Mouse (Mus musculus): ENCODE measurements around the gene Cxcl9.
A peak's percentile ranks its signal among the peaks of the same experiment; 100 is the strongest.

Cxcl9 gene

DNA sequence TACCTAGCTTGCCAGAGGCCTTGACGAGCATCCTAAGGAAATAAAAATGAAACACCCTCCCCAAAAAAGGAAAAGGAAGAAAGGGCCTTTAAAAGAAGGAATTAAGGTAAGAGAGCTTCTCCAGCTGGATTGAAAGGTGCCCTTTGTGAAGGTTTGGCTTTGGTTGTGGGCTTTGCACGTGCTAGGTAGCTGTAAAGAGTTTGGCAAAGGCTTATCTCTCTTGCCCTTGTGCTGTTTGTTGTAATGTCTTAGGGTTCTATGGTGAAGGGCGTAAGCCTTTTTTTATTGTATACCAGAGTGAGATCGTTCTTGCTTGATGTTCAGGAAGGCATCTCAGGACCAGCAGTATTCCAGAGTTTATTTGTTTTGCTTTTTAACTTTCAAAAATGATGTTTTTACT is 12.7 kb upstream of the Cxcl9 start:
- no peak for DNase-seq (ENCODE audit: low spot score)

DNA sequence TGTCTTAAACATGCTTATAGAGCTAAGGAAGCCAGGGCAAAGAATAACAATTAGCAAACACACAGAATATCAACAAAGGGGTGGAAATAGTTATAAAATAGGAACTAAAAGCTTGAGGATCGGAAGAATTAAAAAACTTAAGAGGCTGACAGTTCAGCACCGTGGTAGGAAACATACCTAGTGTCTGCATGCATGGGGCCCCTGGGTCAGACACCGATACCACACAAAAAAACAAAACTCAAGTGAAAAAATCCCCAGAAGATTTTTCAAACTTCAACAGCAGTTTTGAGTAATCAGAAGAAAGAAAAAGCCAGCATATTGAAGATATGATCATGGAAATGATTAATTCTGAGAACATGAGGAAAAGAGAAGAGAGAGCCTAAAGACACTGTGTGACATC is 8.9 kb upstream of the Cxcl9 start:
- no peak for DNase-seq (ENCODE audit: low spot score)

DNA sequence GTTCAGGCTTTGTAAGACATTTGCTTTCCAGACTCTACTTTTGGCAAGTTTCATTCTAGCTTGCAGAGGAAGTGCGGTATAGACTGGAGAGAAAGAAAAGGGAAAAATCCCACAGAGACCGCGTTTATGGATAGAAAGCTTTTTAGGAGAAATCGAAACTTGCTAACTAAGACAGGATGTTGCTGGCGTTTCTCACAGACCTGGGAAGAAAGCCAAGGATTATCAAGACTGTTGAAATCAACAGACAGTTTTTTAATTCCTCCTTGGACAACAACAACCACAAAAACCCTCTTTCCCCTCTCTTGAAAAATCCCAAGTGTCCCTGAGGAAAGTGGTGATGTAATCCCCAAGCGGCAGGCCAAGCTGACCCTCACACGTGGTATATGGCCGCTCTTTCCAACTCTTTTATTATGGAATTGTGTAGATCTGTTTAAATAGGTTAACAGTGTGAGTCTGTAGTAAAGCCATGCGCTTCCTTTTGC is 4.5 kb upstream of the Cxcl9 start:
- peak; percentile 50 for DNase-seq (ENCODE audit: low spot score)

DNA sequence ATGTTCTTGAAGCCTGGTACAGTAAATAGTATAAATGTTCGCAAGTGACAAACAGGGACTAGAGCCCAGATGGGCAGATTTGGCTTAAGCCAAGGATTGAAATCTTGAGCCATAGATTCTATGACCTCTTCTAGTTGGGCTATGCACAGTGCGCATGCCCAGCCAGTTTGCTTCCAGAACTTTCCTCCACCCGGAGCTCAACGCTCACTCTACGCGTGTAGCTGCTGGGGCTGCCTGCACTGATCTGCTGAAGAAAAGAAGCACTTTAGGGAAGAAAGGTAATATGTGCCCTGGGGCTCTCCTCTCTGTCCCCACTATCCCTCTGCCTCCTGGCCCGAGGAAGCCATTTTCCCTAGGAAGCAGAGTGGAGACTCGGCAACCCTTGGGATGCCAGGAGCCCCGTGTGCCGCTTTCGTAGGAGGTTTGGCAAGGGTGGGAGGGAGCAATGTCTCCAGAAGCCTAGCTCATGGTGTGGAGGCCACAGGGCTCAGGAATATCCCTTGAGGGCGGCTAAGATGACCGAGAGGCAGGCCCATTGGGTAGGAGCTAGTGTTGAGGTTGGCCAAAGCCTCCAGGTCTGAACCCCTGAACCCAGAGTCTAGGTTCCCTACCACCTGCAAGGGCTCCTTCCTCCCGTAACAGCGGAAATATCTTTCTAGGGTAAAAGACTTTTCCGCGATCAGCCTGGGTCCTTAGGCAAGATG is 3.9 kb upstream of the Cxcl9 start, which contains the start of gene Art3:
Gene Art3, plus strand, starts transcription at position 193 of the 704 bp plus-strand sequence.
- no peak for DNase-seq (ENCODE audit: low spot score)

DNA sequence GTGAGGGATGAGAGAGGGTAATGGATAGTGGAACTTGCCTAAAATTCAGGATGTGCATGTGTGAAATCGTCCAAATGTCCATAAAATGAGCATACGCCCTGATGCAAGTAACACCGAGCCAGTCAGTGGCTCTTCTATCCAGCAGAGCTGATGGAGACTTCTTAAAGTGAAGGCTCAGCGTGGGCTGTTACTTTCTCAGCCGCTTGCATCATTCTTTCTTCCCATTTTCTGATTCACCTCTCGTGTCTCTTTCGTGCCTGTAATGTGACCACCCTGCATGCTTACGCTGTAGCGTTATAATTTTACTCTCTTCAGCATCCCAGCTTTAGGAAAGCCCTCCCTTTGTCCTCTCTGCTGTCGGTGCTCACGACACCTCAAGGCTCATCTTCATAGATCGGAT is 3.2 kb upstream of the Cxcl9 start:
- DNase-seq (ENCODE audit: low spot score): no peak

DNA sequence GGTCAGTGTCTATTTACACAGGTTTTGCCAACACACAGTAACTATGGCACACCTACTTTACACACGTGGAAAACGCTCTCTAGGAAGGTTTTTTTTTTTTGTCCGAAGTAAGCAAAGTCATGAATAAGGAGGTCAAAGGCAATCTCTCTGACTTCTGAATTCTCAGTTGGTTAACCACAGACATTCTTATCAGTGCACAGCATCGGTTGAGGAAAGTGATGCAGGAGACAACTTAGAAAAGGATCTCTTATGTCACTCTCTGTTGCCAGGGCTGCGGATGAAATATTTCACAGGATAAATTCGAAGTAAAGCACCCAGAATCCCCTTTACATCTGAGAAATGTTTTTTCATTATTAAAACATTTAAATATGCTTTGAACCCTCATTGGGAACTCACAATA is 512 bp downstream of the Cxcl9 start:
- no peak for DNase-seq (ENCODE audit: low spot score)

DNA sequence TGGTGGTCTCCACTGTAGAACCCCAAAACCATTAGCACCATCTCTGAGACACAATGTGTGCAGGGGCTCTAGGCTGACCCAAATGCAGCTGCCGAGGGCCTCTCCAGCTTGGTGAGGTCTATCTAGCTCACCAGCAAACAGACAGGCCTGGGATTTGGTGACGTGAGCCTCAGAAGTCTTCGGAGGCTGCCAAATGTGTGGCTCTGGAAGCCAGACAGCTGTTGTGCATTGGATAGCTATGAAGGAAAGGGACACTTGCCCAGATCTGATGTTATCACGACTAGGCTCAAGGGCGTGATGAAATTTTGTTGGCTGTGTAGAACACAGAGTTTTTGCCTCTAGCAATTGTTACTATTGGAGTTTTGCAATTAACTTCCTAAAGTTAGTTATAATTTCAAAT is 4.6 kb downstream of the Cxcl9 start:
- peak; percentile 59 for DNase-seq (ENCODE audit: low spot score)

DNA sequence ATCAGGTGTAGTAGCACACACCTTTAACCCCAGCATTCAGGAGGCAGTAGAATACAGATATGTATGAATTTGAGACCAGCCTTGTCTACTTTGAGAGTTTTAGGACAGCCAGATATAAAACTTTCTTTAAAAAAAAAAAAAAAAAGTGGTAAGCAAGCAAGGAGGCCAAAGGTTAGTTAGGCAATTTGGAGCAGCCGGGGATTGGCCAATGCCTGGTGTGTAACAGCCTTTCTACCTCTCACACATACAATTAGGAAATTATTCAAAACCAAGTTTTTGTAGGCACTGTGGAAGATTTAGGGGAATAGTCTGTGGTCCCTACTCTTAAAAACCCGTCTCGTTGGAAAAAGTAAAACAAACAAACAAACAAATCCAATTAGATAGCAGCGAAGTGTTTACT is 5.3 kb downstream of the Cxcl9 start:
- peak; percentile 24 for DNase-seq (ENCODE audit: low spot score)

DNA sequence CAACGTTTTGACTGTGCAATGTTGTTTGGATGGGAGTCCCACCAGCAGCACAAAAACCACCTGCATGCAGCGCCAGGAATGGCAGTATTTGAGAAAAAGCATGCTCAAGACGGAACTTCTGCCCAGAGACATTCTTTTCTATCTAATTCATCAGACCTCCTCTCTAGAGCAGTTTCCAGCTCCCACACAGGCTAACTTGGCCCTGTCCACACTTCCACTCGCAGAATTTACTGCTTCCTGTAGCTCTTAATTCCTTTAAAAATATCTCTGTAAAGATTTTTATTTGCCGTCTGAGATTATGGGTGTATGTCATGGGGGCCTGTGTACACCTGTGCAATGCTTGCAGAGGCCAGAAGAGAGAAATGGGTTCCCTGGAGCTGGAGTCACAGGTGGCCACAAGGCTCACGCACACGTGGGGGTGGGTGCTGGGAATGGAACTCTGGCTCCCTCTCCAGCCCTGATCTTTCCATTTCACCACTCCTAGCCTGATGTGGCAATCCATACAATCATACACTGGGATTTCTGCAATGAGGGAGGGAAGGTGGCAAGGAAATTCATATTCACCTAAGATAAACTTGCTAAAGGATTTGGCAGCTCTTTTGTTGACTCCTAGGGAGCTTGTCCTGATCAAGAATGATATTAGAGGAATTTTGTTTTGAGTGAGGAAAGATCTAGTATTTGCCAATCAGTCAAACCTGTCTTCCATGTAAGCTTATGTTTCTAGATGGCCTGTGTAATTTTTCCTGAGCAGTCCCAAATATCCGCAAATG is 6.1 kb downstream of the Cxcl9 start:
- DNase-seq (ENCODE audit: low spot score): no peak

DNA sequence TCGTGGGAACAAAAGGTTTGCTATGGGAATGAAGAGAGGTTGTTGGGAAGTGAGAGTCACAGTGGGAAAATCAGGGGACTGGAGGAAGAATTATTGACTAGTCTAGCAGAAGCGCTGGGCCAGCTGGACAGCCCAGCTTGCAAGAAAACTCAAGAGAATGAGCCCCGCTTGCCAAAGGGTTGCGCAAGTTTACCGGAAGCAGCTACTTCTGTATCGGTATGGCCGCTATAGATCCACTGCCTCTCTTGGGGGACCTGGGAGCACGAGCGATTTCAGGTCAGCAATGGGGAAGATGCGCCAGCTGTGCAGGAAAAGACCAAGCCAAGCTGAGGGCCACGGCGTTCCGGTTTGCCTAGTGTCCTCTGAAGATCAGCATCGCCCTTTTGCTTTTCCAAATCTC is 9.3 kb downstream of the Cxcl9 start:
- DNase-seq (ENCODE audit: low spot score): no peak

DNA sequence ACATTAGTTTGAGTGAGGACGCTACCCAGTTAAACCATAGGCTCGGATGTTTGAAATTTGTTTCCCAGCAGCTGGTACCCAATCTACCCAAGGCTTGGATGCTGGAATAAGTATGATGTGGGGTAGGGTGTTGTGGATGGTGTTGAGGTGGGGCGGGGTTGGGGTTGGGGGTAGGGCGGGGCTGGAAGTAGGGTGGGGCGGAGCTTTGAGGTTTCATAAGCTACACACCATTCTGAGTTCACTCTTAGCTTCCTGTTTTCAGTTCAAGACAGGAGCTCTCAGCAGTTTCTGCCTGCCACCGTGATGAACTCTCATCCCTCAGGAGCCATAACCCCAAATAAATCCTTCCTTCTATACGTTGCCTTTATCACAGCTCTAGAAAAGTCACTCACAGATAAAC is 9.8 kb downstream of the Cxcl9 start:
- DNase-seq (ENCODE audit: low spot score): no peak

DNA sequence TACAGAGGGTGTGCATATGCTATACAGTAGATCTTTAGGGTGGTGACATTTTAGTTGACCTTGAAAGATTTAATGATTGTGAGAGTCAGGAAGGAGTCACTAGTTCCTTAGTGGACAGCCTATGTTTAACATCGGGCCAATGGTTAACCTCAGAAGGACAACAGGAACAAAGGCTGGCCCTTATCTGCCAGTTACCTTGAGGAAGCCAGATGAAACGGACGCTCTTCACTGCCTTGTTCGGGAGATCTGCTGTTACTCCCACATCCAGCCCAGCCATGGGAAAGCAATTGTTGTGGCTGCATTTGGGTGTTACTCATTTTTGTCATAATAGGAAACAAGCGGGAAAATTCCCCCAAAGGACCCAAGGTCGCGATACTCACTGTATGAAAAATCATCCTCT is 14.1 kb downstream of the Cxcl9 start:
- DNase-seq (ENCODE audit: low spot score): no peak

DNA sequence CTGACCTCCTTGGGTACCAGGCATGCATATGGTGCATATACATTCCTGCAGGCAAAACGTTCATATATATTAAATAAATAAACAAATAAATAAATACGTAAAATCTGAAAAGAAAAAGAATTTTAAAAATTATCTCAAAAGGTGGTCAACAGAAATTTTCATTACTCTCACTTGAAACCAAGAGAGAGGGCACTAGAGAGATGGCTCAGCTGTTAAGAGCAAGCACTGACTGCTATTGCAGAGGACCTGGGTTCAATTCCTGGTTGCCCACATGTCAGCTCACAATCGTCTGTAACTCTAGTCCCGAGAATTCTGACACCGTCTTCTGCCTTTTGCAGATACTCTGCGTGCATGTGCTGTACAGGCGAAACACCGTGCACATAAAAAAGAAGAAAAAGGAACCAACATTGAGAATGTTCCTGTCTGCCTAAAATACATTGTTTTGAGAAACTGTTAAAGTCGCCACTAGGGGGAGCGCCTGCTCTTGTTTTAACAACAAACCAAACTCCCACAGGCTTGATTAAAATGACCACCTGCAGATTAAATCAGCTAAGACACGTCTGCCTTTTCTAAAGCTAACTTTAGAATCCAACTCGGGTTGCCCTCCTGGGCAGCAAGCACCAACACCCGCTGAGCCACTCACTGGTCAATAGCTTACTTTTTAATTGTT is 15.7 kb downstream of the Cxcl9 start:
- peak; percentile 84 for DNase-seq (ENCODE audit: low spot score)

DNA sequence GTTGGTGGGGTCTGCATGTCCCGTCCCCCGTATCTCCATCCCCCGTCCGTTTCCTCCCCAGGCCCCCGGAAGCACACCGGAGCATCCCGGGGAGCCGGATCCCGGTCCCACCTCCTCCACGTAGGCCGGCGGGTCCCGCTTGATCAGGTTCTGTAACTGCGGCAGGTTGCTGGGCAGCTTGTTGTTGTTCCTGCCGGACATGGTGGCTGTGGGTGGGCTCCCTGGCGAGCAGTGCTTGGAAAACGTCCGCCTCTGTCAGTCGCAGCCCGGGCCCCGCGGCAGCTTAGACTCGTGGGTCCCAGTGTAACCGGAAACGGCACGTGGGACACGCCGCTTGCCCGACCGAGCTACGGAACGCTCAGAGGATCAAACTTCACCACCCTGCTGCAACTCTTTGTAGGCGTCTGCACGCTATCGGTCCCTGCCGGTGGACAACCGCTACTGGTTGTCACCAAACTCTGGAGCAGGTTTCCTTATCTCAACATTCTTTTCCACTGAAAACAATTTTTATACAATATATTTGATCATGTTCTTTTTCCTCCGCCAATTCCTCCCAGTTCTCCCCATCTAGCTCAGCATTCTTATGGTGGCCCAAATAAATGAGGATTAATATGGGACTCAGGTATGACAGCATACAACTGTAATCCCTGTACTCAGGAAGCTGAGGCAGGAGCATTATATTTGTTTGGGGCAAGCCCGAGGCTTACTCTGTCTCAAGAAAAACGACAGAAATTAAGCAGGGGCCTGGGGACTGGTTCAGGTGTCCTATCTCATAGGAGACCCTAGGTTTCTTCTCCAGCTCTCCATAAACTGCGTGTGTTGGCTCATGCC is 18.0 kb downstream of the Cxcl9 start, which contains the start of gene Sdad1:
Gene Sdad1, minus strand, starts transcription at position 799 of the 831 bp plus-strand sequence.
- peak; percentile 94 for DNase-seq (ENCODE audit: low spot score)

DNA sequence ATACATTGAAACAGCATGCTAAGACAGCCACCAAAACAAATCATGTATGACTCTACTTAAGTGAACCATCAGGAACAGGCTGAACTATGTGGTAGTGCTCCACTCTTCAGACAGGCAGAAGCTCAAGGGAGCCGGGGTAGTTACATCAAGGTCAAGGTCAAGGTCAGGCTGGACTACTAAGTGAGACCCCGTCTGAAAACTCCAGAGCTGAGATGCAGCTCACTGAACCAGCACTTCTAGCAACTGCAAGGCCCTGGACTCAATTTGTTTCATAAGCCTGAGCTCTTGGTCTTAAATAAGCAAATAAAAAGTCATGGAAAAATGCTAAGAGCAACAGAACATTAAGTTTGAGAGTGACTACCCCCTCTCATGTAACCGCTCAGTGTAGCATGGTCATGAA is 23.6 kb downstream of the Cxcl9 start:
- no peak for DNase-seq (ENCODE audit: low spot score)

DNA sequence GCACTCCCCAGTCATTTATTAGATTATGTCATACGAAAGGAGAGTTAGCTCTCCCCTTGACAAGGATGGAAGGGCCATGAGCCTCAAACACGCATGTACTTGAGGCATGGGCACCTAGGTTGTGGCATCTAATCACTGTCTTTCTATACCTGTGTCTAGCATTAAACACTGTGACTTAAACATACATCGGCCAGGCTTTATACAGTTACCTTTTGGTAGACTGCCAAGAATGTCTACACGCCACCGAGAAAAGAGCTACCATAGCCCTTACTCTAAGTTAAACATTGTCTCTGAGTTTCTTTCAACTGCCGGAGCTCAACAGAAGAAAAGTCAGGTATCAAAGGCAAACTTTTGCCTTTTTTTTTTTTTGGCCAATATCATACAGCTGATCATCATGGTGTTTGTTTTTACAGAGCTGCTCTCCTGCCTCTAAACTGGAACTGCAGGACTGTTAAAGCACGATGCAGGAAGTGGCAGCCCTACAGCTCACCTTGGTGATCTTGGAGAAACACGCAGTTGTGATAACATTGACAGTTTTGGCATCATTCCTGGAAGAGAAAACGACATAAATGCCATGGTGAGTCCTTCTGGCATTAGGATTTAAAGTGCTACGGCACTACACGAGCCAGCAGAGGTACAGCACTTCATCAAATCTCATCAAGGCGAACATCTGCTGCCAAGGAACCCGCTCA is 25.6 kb downstream of the Cxcl9 start:
- DNase-seq (ENCODE audit: low spot score): no peak

DNA sequence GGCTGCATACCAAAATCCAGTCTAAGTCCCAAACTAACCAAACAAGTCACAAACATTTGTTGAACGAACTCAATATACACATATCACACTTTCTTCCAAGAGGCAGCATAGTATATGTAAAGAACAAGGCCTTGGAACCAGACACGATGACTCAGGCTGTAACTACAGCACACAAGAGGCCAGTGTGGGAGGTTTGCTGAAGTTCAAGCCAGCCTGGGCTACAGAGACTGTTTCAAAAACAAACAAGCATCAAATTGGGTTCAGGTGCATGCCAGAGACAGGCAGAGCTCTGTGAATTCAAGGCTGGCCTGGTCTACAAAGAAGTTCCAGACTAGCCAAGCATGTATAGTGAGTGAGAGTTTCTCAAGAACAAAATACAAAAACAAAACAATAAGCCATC is 33.4 kb downstream of the Cxcl9 start:
- no peak for DNase-seq (ENCODE audit: low spot score)

DNA sequence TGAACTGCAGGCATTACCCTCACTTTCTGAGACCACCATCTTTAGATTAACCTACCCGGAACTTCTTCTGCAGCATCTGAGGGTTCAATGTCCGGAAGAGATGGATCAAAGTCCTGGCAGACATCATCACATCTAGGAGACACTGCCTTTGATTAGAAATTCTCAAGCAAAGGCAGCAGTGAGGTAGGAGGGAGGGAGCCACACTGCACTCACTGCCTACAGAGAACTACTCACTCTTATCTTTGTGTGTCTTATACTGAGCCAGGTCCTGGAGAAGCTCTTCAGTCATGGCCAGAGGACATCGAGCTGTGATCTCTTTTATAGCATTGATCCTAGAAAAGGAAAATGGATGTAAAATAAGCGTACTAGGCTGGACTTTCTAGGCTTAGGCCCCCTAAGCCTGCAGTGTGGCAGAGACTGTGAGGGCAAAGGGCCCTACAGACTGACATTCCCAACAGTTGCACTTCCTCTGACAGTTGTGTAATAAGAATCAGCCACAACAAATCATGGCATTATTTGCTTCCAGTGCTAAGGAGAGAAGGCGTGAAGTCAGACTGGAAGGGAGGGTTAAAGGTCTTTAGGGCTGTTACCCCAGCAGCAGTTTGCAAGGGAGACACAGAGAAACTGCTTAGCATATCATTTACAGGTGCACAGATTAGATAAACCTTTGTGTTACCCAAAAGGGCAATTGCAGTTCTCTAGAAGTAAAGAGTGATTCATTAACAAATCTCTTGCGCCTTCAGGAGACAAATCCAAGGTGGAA is 36.0 kb downstream of the Cxcl9 start:
- no peak for DNase-seq (ENCODE audit: low spot score)

DNA sequence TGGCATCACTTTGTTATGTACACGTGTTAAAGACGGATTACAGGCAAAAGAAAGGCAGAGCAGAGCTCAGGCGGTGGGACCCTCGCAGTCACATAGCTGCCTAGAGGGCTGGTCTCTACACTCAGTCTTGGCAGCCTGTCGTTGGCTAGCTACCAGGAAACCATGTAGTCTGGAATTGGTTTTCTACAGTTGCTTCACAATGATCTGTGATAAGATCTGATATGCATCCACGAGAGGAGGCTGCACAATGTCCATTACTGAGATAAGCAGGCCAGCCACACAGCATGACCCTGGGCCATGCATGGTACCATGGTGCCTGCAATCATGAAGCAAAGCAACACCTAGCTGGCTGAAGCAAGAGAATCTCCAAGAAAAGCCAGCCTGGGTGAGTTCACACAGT is 40.0 kb downstream of the Cxcl9 start:
- no peak for DNase-seq (ENCODE audit: low spot score)

DNA sequence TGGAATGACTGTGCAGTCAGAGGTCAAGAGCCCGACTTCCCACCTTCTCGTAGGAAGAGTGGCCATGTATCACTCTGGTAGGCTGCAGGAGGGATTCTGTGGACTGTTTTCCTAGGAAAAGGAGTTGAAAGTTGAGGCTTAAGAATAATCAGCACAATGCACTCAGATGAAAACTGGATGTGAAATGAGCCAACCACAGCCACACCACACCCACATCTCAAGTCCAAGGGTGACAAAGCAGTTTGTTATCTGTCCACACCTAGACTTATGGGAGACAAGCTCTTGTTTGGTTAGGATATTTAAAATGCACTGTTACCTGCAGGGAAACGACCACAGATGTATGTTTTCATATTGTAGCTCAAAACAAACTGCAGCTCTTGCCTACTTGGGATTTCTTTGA is 44.8 kb downstream of the Cxcl9 start:
- no peak for DNase-seq (ENCODE audit: low spot score)

DNA sequence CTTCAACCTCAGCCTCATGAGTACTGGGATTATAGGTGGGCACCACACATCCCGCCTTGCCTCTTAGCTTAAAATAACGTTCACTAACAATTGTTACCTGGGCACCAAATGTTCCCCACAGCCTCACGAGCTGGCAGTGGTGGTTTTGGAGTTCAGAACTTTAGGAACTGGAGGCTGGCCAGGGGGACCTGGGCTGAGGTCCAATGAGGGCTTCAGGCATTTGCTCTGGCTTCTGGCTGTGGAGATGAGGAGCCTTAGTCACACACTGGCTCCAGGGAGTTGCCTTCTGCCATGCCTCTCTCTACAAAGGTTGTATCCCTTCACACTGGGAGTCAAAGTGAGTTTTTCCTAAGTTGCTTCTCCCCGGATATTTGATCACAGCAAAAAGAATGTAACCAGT is 45.3 kb downstream of the Cxcl9 start:
- no peak for DNase-seq (ENCODE audit: low spot score)
